Mouse (Mus musculus) B cell, adult 2 months (primary cell): Measurements from ENCODE around the gene Nol4l.

ENCODE experiments used
- DNase-seq, 2 experiments: peaks; one replicate each; pipeline ENCODE4 v3.0.0; 2022

Gene Nol4l

GRCm38 (mm10) chr2:153441228-153441627 is 88.5 kb downstream of the Nol4l start:
- no peak for DNase-seq

- DNase-seq, result no peak
These were observed 89.0 kb downstream of the Nol4l start for GRCm38 (mm10) chr2:153440755-153441154.

GRCm38 (mm10) chr2:153437306-153437659 is 92.5 kb downstream of the Nol4l start:
- DNase-seq, result no peak

- DNase-seq, result no peak
These were observed 93.0 kb downstream of the Nol4l start for GRCm38 (mm10) chr2:153436641-153437305.

- DNase-seq, result no peak
These were observed 94.6 kb downstream of the Nol4l start for GRCm38 (mm10) chr2:153434880-153435831.

- DNase-seq, result no peak
These were observed 95.9 kb downstream of the Nol4l start for GRCm38 (mm10) chr2:153433859-153434258.

GRCm38 (mm10) chr2:153432492-153432891 is 97.3 kb downstream of the Nol4l start:
- no peak for DNase-seq

GRCm38 (mm10) chr2:153430571-153430970 is 99.2 kb downstream of the Nol4l start:
- no peak for DNase-seq

- no peak for DNase-seq
These were observed 101.3 kb downstream of the Nol4l start for GRCm38 (mm10) chr2:153428485-153428884.

GRCm38 (mm10) chr2:153426931-153427330 is 102.8 kb downstream of the Nol4l start:
- DNase-seq, result no peak

GRCm38 (mm10) chr2:153425998-153426670 is 103.6 kb downstream of the Nol4l start:
- DNase-seq, result no peak

GRCm38 (mm10) chr2:153425124-153425844 is 104.5 kb downstream of the Nol4l start:
- DNase-seq, result no peak

GRCm38 (mm10) chr2:153424557-153424956 is 105.2 kb downstream of the Nol4l start:
- DNase-seq, result no peak

GRCm38 (mm10) chr2:153423113-153423512 is 106.7 kb downstream of the Nol4l start:
- DNase-seq, result no peak

- no peak for DNase-seq
These were observed 107.7 kb downstream of the Nol4l start for GRCm38 (mm10) chr2:153422051-153422450.

- no peak for DNase-seq
These were observed 108.5 kb downstream of the Nol4l start for GRCm38 (mm10) chr2:153421233-153421632.

- DNase-seq, result no peak
These were observed 111.4 kb downstream of the Nol4l start for GRCm38 (mm10) chr2:153418381-153418780.

GRCm38 (mm10) chr2:153417841-153418240 is 111.9 kb downstream of the Nol4l start:
- no peak for DNase-seq

- DNase-seq, result peak; percentile 35 to 51
These were observed 115.2 kb downstream of the Nol4l start for GRCm38 (mm10) chr2:153414607-153415006.

- DNase-seq, result no peak
These were observed 117.2 kb downstream of the Nol4l start for GRCm38 (mm10) chr2:153412563-153412962.

GRCm38 (mm10) chr2:153411557-153411956 is 118.2 kb downstream of the Nol4l start:
- DNase-seq, result no peak

GRCm38 (mm10) chr2:153408971-153409370 is 120.8 kb downstream of the Nol4l start:
- DNase-seq, result no peak

- no peak for DNase-seq
These were observed 122.9 kb downstream of the Nol4l start for GRCm38 (mm10) chr2:153406882-153407281.
